Mouse (Mus musculus) stomach, postnatal 0 days (tissue): ENCODE data around the gene Fubp3. TPM values are rescaled to one million over a fixed set of nuclear protein-coding genes. Genes with fewer than 3 reads are reported as not detected.

ENCODE experiments used
- ATAC-seq: fragments of 200-750 bp; cut with Nextera tagmentation; 2 replicates; pipeline ENCODE4 v1.8.0; 2017; ENCODE audit not compliant: low FRiP score, low TSS enrichment
- DNase-seq: peaks from one replicate; pipeline ENCODE4 v3.0.0-alpha.2; 2016; ENCODE audit warnings: low spot score
- H3K27ac ChIP-seq: fragments of 300-500 bp; sonication (generic); replicated peaks from 2 replicates; pipeline ENCODE4 v1.5.1; 2014; ENCODE audit warnings: mild to moderate bottlenecking, control low read depth
- H3K27me3 ChIP-seq: fragments of 300-500 bp; sonication (generic); 2 replicates; pipeline ENCODE4 v1.6.1; 2014; ENCODE audit warnings: low read length; ENCODE audit not compliant: control insufficient read depth, insufficient read depth
- H3K36me3 ChIP-seq: fragments of 300-500 bp; sonication (generic); 2 replicates; pipeline ENCODE4 v1.6.1; 2014; ENCODE audit warnings: low read length, mixed read lengths; ENCODE audit not compliant: control insufficient read depth, insufficient read depth
- H3K4me1 ChIP-seq: fragments of 300-500 bp; sonication (generic); replicated peaks from 2 replicates; pipeline ENCODE4 v1.6.1; 2014; ENCODE audit warnings: antibody characterized with exemption; ENCODE audit not compliant: control insufficient read depth, insufficient read depth
- H3K4me2 ChIP-seq: fragments of 300-500 bp; sonication (generic); replicated peaks from 2 replicates; pipeline ENCODE4 v1.6.1; 2014; ENCODE audit warnings: low read depth, mild to moderate bottlenecking, control low read depth, moderate library complexity
- H3K4me3 ChIP-seq: fragments of 300-500 bp; sonication (generic); 2 replicates; pipeline ENCODE4 v1.5.1; 2014; ENCODE audit warnings: low read depth, low read length, control low read depth
- H3K9ac ChIP-seq: fragments of 300-500 bp; sonication (generic); 2 replicates; pipeline ENCODE4 v1.6.1; 2014; ENCODE audit warnings: mild to moderate bottlenecking, low read length, control low read depth, mixed read lengths
- H3K9me3 ChIP-seq: fragments of 300-500 bp; sonication (generic); 2 replicates; pipeline ENCODE4 v1.6.1; 2016; ENCODE audit warnings: low read length; ENCODE audit not compliant: control insufficient read depth
- CTCF ChIP-seq: IDR thresholded peaks from 2 replicates; pipeline ENCODE4 v1.5.1; 2016; ENCODE audit warnings: antibody characterized with exemption, low read depth, mild to moderate bottlenecking, moderate library complexity
- EP300 ChIP-seq: optimal IDR thresholded peaks from 2 replicates; pipeline ENCODE3; 2016; ENCODE audit warnings: antibody characterized with exemption
- WGBS: fragments of 180-500 bp; shearing (Covaris S2); extraction: QIAGEN DNeasy Blood & Tissue Kit; methylation state at CpG from one replicate; pipeline ENCODE4 v1.1.7; 2014; 5-methylcytosine and 5-hydroxymethylcytosine counted together
- polyA plus RNA-seq: library from polyadenylated mRNA; unstranded; fragments of >200 nt; fragmentation: Nextera tagmentation; extraction: Ambion mirVana; gene quantifications from 2 replicates; pipeline ENCODE4 v1.2.1, GENCODE M21; 2015

Fubp3 gene
- polyA plus RNA-seq, 1 experiment from 2014 or later = 50.2 TPM

- DNase-seq (no peak), ATAC-seq (no peak)
- H3K4me3 ChIP-seq = no peak overlapping the region
- H3K27me3 ChIP-seq = peaks cover 48% of the 10 kb centered on the region
- no peaks in the 10 kb centered on the region for H3K36me3 ChIP-seq
- no peak overlapping the region for H3K27ac ChIP-seq
- H3K9ac ChIP-seq = no peak overlapping the region
- 3% methylated on average over 30 of the region's 34 CpGs for WGBS
- peaks cover 3% of the 10 kb centered on the region; the same call in 1 of the 2 replicates for H3K4me1 ChIP-seq
- no peak for TF ChIP-seq EP300
- no peak for TF ChIP-seq CTCF
- no peaks in the 10 kb centered on the region for H3K9me3 ChIP-seq
- H3K4me2 ChIP-seq = no peak overlapping the region
Measured at GRCm38 (mm10) chr2:31638581-31639465, 66.4 kb downstream of the Fubp3 start.

- no peak for ATAC-seq
- peaks cover 48% of the 10 kb centered on the region for H3K27me3 ChIP-seq
Measured at GRCm38 (mm10) chr2:31639466-31639760, 67.0 kb downstream of the Fubp3 start.

GRCm38 (mm10) chr2:31639901-31640608 lies 67.6 kb downstream of the Fubp3 start, which contains the start of gene Prdm12:
Gene Prdm12 (plus strand): TSS chr2:31640037.
- H3K36me3 ChIP-seq = no peaks in the 10 kb centered on the region
- DNase-seq = no peak
- no peak within 1 kb of the TSS for H3K27ac ChIP-seq
- no peak within 1 kb of the TSS for H3K9ac ChIP-seq
- ATAC-seq = no peak
- H3K4me2 ChIP-seq = 0 out of 2 replicates have a peak within 1 kb of the TSS, but pooled peaks have one; percentile 25
- H3K27me3 ChIP-seq = peaks cover 44% of the 10 kb centered on the region
- 3% methylated on average over 41 of the region's 41 CpGs for WGBS
- H3K4me1 ChIP-seq = peaks cover 3% of the 10 kb centered on the region; the same call in 1 of the 2 replicates
- H3K4me3 ChIP-seq = peak within 1 kb of the TSS; percentile 13
- TF ChIP-seq CTCF (no peak), EP300 (no peak)
- no peaks in the 10 kb centered on the region for H3K9me3 ChIP-seq

More at GRCm38 (mm10) chr2:31639466-31639760, 67.0 kb downstream of the Fubp3 start:
- WGBS = under 1% methylated on average over 12 of the region's 13 CpGs
- Histone ChIP-seq H3K9ac (no peak overlapping the region), H3K4me3 (no peak overlapping the region), H3K36me3 (no peaks in the 10 kb centered on the region), H3K4me1 (peaks cover 3% of the 10 kb centered on the region; the same call in 1 of the 2 replicates), H3K27ac (no peak overlapping the region), H3K4me2 (no peak overlapping the region), H3K9me3 (no peaks in the 10 kb centered on the region)
- DNase-seq = no peak
- no peak for TF ChIP-seq CTCF
- TF ChIP-seq EP300 = no peak

- peaks cover 3% of the 10 kb centered on the region; the same call in 1 of the 2 replicates for H3K4me1 ChIP-seq
- H3K9me3 ChIP-seq = no peaks in the 10 kb centered on the region
- no peaks in the 10 kb centered on the region for H3K36me3 ChIP-seq
- no peak overlapping the region for H3K27ac ChIP-seq
- H3K27me3 ChIP-seq = peaks cover 40% of the 10 kb centered on the region
- WGBS = 1% methylated on average over 48 of the region's 48 CpGs
- H3K4me3 ChIP-seq = peak overlapping the region; percentile 13; the same call in 1 of the 2 replicates
- H3K4me2 ChIP-seq = 0 out of 2 replicates have a peak overlapping the region, but pooled peaks have one; percentile 25
- TF ChIP-seq CTCF = no peak
- TF ChIP-seq EP300 = no peak
- DNase-seq (no peak), ATAC-seq (no peak)
- H3K9ac ChIP-seq = no peak overlapping the region
Measured at GRCm38 (mm10) chr2:31640609-31641507, 68.4 kb downstream of the Fubp3 start.

GRCm38 (mm10) chr2:31641508-31641830 lies 69.0 kb downstream of the Fubp3 start:
- Histone ChIP-seq H3K27me3 (peaks cover 37% of the 10 kb centered on the region), H3K4me3 (no peak overlapping the region), H3K9me3 (no peaks in the 10 kb centered on the region), H3K4me1 (peaks cover 3% of the 10 kb centered on the region; the same call in 1 of the 2 replicates), H3K27ac (no peak overlapping the region), H3K36me3 (no peaks in the 10 kb centered on the region), H3K9ac (no peak overlapping the region), H3K4me2 (no peak overlapping the region)
- no peak for DNase-seq
- WGBS = under 1% methylated on average over 11 of the region's 11 CpGs
- no peak for TF ChIP-seq EP300
- TF ChIP-seq CTCF = no peak
- no peak for ATAC-seq
